In genomic region chr5:64060881-64061280, GRCm38 (mm10) we compare ENCODE assay signal across 19 mouse cellular contexts.
DNase-seq lines count a peak whose midpoint lies in the region; ATAC-seq lines count a peak whose summit lies in the region.
"Had no signal": no experiment of that assay in that cellular context is flagged by ENCODE, and none has a peak within 500 bp of the region (broad histone marks: within the 10 kb centered on the region; RNA-seq: fewer than 3 reads in every experiment).

No protein-coding gene starts in this region.

- peak; percentile 36 for ATAC-seq in frontal cortex, adult (ENCODE audit: low TSS enrichment)
- ATAC-seq: activated CD4-positive, CD25-positive, alpha-beta regulatory T cell, adult 4 months; forebrain, embryonic 14.5 days; forebrain, postnatal 0 days; hindbrain, embryonic 16.5 days had no signal

- no peak for DNase-seq in frontal cortex, postnatal 10 days (ENCODE audit: low spot score in 2 of 2)
- peak; percentile 24 to 25 for DNase-seq in kidney, postnatal 36 days
- no peak for DNase-seq in kidney, adult 11 months
- DNase-seq in lung, postnatal 10 days = peak; percentile 14
- DNase-seq in lung, postnatal 36 days = no peak
- no peak for DNase-seq in urinary bladder, postnatal 25 days (ENCODE audit: low spot score)
- DNase-seq: adrenal gland, adult 8-10 months; adrenal gland, postnatal 25 days; cerebellum, adult 18-20 months; cerebellum, adult 9-10 months; cerebellum, postnatal 14 days; forebrain, postnatal 0 days; gastrocnemius, postnatal 10 days; gastrocnemius, postnatal 36 days; heart, postnatal 36 days had no signal

Comparison
In these comparisons a context has a peak if more than half of its experiments do, and no peak if none do; other contexts are left out.
1. DNase-seq: peak in kidney, postnatal 36 days (2 of 2) and lung, postnatal 10 days (single experiment); none in frontal cortex, postnatal 10 days (0 of 2), kidney, adult 11 months (single experiment), lung, postnatal 36 days (single experiment) and urinary bladder, postnatal 25 days (single experiment).